Mouse (Mus musculus) spleen, postnatal 10 days (tissue): ENCODE results near the gene Mast4.

ENCODE experiments used
- DNase-seq, 2 experiments: peaks; one replicate each; pipeline ENCODE4 v3.0.0; 2021 to 2022; ENCODE audit warnings: low spot score in 2 of 2

Gene Mast4

GRCm38 (mm10) chr13:102894287-102895234 is 439.7 kb downstream of the Mast4 start:
- DNase-seq = no peak

- DNase-seq = no peak
These were observed 441.5 kb downstream of the Mast4 start for GRCm38 (mm10) chr13:102892783-102893182.

- DNase-seq = no peak
These were observed 444.3 kb downstream of the Mast4 start for GRCm38 (mm10) chr13:102889989-102890388.

DNA sequence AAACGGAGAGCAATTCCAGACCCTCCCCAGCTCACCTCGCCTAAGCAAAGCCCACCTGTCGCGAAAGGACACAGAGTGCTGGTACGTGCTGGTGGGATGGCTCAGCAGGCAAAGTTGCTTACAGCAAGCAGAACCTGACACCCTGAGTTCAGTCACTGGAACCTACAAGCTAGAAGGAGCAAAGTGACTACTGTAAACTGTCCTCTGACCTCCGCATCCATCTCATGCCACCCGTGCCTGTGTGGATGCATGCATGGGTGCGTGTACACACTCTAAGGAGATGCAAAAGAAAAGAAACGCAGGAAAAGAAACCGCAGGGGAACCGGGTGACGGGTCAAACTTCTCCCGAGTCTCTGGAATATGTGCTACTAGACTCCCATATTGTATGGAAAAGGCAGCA is 444.8 kb downstream of the Mast4 start:
- no peak for DNase-seq

GRCm38 (mm10) chr13:102888895-102889490 is 445.3 kb downstream of the Mast4 start:
- no peak for DNase-seq

- DNase-seq = no peak
These were observed 446.1 kb downstream of the Mast4 start for GRCm38 (mm10) chr13:102888211-102888610.

GRCm38 (mm10) chr13:102887534-102887933 is 446.8 kb downstream of the Mast4 start:
- DNase-seq = no peak

- DNase-seq = no peak
These were observed 447.5 kb downstream of the Mast4 start for GRCm38 (mm10) chr13:102886788-102887187.

- DNase-seq = no peak
These were observed 448.1 kb downstream of the Mast4 start for GRCm38 (mm10) chr13:102886147-102886546.

DNA sequence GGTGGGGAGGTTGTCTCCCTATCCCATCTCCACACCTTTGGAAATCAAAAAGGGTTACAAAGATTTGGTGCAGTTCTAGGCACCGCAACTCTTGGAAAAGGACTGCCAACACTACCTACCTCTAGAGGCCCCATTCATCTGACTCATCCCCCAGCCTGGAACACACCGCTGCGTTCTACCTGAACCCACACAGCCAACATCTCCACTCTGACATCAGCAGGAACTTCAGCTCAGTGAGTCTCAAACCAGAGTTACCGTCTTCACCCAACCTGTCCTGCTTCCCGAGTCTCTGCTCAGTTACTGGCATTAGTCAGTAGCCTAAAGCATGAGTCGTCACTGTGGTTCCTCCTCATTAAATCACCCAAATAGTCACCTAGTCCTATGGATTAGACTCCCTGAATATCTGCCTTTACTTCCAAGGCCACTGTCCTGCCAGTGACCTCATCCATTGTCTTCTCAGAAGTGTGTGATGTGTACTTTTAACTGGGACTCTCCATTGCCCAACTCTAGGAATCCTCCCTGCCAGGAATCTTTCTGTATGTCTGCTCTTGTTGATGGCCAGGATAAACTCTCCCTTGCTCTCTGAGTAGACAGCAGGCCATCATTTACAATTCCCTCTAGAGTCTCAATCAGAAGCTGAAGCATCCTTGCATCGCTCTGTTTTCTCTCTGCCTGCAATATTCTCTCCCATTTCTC is 453.8 kb downstream of the Mast4 start:
- peak in 1 of 2 experiments; percentile 2 for DNase-seq

DNA sequence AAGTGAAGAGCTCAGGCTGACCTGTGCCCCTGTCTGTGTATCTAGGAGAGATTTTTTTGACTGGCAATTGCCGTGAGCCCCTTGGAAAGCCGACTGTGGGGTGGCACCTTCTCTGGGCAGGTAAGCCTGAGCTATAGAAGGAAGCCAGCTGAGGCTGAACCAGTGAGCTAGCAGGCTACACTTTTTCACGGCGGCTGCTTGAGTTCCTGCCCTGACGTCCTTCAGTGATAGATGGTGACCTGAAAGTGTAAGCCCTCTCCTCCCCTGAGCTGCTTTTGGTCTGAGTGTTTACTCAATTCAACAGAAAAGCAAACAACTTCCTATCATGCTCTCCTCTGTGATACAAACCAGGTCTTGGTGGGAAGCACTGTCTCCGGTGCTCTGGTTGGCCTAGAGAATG is 455.7 kb downstream of the Mast4 start:
- DNase-seq = peak in 1 of 2 experiments; percentile 11

- peak in 1 of 2 experiments; percentile 9 for DNase-seq
These were observed 456.5 kb downstream of the Mast4 start for GRCm38 (mm10) chr13:102877766-102878325.

DNA sequence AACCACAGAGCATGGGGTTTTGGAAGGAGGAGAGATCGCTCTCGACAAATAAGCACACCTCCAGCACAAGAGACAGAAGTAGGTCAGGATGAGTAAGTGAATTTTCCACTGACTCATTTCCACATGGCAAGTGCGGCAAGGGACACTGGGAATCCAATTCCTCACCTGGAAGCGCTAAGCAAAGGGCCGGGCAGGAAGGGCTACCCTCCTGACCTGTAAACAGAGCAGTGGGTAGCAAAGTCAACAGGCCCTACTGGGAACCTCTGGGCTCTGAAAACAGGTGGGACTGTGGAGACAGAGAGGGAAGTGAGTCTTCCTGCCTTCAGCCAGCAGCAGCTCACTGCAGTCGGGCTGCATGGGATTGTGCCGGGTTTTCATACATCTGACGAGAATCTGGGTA is 457.1 kb downstream of the Mast4 start:
- DNase-seq = no peak

DNA sequence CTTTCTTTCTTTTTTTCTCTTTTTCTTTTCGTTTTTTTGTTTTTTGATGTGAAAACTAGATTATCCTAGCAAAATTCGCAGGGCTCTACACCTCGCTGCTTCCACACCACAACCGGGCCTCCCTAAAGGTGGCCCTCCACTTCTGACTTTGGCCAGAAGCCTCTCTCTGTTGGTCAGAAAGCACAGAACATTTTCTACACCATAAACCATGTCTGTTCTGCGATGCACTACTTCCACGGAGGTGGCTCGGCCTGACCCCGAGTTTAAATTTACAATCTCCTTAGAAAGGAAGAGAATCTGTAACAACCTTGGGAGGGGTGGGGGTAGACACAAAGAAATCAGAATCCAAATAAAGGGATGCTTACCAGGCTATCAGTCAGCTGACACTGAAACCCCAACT is 458.8 kb downstream of the Mast4 start:
- DNase-seq = no peak

- DNase-seq = no peak
These were observed 459.2 kb downstream of the Mast4 start for GRCm38 (mm10) chr13:102875144-102875476.

GRCm38 (mm10) chr13:102874465-102875143 is 459.7 kb downstream of the Mast4 start:
- DNase-seq = no peak

- no peak for DNase-seq
These were observed 460.8 kb downstream of the Mast4 start for GRCm38 (mm10) chr13:102873412-102874016.

GRCm38 (mm10) chr13:102871380-102872104 is 462.8 kb downstream of the Mast4 start:
- DNase-seq = no peak

DNA sequence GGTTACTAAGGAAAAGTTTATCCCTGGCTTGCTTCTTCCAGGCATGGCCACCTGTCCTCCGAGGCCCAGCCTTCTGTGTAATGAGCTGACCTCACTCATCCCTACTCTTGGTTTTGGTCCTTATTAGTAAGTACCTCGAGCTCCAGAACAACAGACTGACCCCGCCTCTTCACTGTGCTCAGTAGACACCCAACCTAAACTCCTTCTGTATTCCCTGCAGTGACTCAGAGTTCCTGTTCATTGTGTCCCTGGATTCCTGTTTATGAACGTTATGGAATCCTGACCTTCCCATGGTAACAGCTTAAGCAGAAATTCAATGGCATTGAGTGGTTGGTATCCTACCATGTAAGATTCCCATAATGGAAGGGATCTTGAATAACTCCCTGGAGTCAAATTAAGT is 464.8 kb downstream of the Mast4 start:
- DNase-seq = no peak

GRCm38 (mm10) chr13:102866816-102867215 is 467.5 kb downstream of the Mast4 start:
- DNase-seq = no peak
